Mouse (Mus musculus) ES-Bruce4 (cell line): Measurements from ENCODE around the gene Pcdh8.

Experiments used
- CTCF ChIP-seq: IDR thresholded peaks from one replicate; pipeline ENCODE4 v1.8.1; 2011; ENCODE audit warnings: low read depth, low read length
- POLR2A ChIP-seq: IDR thresholded peaks from one replicate; pipeline ENCODE4 v1.8.1; 2011; ENCODE audit warnings: low read length; ENCODE audit not compliant: insufficient read depth

- TF ChIP-seq CTCF (no peak), POLR2A (no peak)
Measured at GRCm38 (mm10) chr14:79814709-79815108, 43.6 kb upstream of the Pcdh8 start.
